Mouse (Mus musculus) forebrain, postnatal 0 days (tissue): ENCODE data around the gene Arf3. TPM values are rescaled to one million over a fixed set of nuclear protein-coding genes. Genes with fewer than 3 reads are reported as not detected.
"Not testable (repeated sequence)": the region's sequence is repeated elsewhere in the genome, so short reads cannot be mapped to it uniquely, and the experiment has no call there.

Experiments
- ATAC-seq: fragments of 200-750 bp; cut with Nextera tagmentation; 2 replicates; pipeline ENCODE4 v1.8.0; 2017; ENCODE audit warnings: mild to moderate bottlenecking, moderate library complexity
- DNase-seq: peaks from one replicate; pipeline ENCODE4 v3.0.0-alpha.2; 2015
- H3K27ac ChIP-seq: fragments of 300-500 bp; sonication (generic); 2 replicates; pipeline ENCODE4 v1.5.1; 2014; ENCODE audit warnings: low read depth, mild to moderate bottlenecking, antibody characterized with exemption, low read length, moderate library complexity, mixed read lengths
- H3K27me3 ChIP-seq: fragments of 300-500 bp; sonication (generic); 2 replicates; pipeline ENCODE4 v1.6.1; 2014; ENCODE audit warnings: mild to moderate bottlenecking, low read length, mixed read lengths; ENCODE audit not compliant: insufficient read depth
- H3K36me3 ChIP-seq: fragments of 300-500 bp; sonication (generic); 2 replicates; pipeline ENCODE4 v1.6.1; 2014; ENCODE audit warnings: mild to moderate bottlenecking, moderate library complexity; ENCODE audit not compliant: insufficient read depth
- H3K4me1 ChIP-seq: fragments of 300-500 bp; sonication (generic); 2 replicates; pipeline ENCODE4 v1.6.1; 2014; ENCODE audit warnings: antibody characterized with exemption; ENCODE audit not compliant: insufficient read depth
- H3K4me2 ChIP-seq: fragments of 300-500 bp; sonication (generic); 2 replicates; pipeline ENCODE4 v1.6.1; 2014; ENCODE audit warnings: low read depth, mild to moderate bottlenecking, moderate library complexity
- H3K4me3 ChIP-seq: fragments of 300-500 bp; sonication (generic); 2 replicates; pipeline ENCODE4 v1.5.1; 2014; ENCODE audit warnings: low read depth, low read length, mixed read lengths
- H3K9ac ChIP-seq: fragments of 300-500 bp; sonication (generic); 2 replicates; pipeline ENCODE4 v1.6.1; 2014; ENCODE audit warnings: mild to moderate bottlenecking
- H3K9me3 ChIP-seq: fragments of 300-500 bp; sonication (generic); 2 replicates; pipeline ENCODE4 v1.6.1; 2016; ENCODE audit warnings: low read length
- CTCF ChIP-seq: sonication (generic); IDR thresholded peaks from 2 replicates; pipeline ENCODE4 v1.5.1; 2016; ENCODE audit warnings: antibody characterized with exemption, control low read depth, low read depth
- WGBS: fragments of 180-500 bp; shearing (Covaris S2); extraction: QIAGEN DNeasy Blood & Tissue Kit; methylation state at CpG from one replicate; pipeline ENCODE4 v1.1.7; 2014; 5-methylcytosine and 5-hydroxymethylcytosine counted together
- polyA plus RNA-seq: library from polyadenylated mRNA; unstranded; fragments of >200 nt; fragmentation: Nextera tagmentation; extraction: Ambion mirVana; gene quantifications from 2 replicates; pipeline ENCODE4 v1.2.1, GENCODE M21; 2015
- total RNA-seq: library from RNA; depleted of rRNA; stranded (reverse); fragments of >200 nt; gene quantifications from 2 replicates; pipeline ENCODE4 v1.2.3, GENCODE M21; 2014

The Arf3 gene
- total and polyA plus RNA-seq, 2 experiments from 2014 or later: 104 to 116 TPM

DNA sequence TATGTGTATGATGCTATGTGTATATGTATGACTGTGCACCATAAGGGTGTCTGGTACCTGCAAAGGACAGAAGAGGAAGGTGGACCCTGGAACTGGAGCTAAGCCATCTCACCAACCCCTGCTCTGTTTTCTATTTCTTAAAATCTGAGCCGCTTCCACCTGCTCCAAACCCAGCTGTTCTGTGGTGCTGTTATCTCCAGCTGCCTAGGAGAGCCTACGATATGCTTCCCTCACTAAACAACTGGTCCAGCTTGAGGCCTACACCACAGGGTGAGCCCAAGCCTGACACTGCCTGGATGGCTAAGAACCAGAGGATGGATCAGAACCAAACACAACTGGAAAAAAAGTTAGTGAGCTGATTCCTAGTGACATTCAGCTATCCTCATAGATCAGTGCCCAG, 8.9 kb downstream of the Arf3 start:
- Histone ChIP-seq H3K9ac (no peak overlapping the region), H3K27ac (no peak overlapping the region), H3K36me3 (peaks cover 9% of the 10 kb centered on the region; the same call in 1 of the 2 replicates), H3K27me3 (no peaks in the 10 kb centered on the region), H3K4me2 (no peak overlapping the region), H3K9me3 (no peaks in the 10 kb centered on the region), H3K4me3 (no peak overlapping the region), H3K4me1 (no peaks in the 10 kb centered on the region)
- ATAC-seq (no peak), DNase-seq (no peak)
- no peak for TF ChIP-seq CTCF
- 93% methylated on average over 2 of the region's 2 CpGs for WGBS

DNA sequence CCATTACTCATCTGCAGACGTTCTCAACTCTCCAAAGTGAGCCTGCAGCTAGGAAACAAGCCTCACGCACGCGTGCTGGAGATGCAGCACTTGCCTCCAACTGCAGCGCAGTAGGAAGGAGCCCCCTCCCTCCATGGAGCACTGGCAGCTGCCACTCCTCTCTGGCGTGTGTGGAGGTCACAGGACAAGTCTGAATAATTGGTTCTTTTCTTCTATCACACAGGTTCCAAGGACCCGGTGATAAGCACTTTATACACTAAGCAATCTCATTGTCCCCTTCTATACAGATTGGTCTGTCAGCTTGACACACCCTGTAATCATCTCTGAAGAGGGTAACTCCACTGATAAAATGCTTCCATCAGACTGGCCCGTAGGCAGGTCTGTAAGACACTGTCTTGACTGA, 10.0 kb downstream of the Arf3 start:
- Histone ChIP-seq H3K27ac (no peak overlapping the region), H3K9me3 (no peaks in the 10 kb centered on the region), H3K36me3 (0 out of 2 replicates have a peak, but pooled peaks cover 3% of the 10 kb centered on the region), H3K27me3 (no peaks in the 10 kb centered on the region), H3K4me3 (no peak overlapping the region), H3K9ac (no peak overlapping the region), H3K4me1 (no peaks in the 10 kb centered on the region), H3K4me2 (no peak overlapping the region)
- TF ChIP-seq CTCF: no peak
- 57% methylated on average over 8 of the region's 8 CpGs for WGBS
- DNase-seq: no peak
- ATAC-seq: no peak

DNA sequence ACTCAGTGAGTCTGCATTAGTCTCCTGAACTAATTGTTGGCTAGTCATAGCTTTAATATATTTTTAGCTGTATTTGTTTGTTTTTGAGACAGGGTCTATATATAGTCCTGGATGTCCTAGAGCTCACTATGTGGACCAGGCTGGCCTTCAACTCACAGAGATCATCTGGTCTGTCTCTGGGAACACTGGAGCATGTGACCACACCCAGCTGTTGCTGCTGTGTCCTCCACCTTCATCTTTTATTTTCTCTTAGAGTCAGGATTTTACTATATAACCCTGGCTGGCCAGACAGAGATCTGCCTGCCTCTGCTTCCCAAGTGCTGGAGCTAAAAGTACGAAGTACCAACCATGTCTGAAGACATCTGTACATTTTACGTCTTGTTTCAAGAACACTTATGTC, 13.9 kb downstream of the Arf3 start:
- Histone ChIP-seq H3K27ac (no peak overlapping the region), H3K4me1 (no peaks in the 10 kb centered on the region), H3K36me3 (peaks cover 7% of the 10 kb centered on the region), H3K4me3 (no peak overlapping the region), H3K9me3 (no peaks in the 10 kb centered on the region), H3K9ac (no peak overlapping the region), H3K27me3 (no peaks in the 10 kb centered on the region), H3K4me2 (no peak overlapping the region)
- DNase-seq (no peak), ATAC-seq (no peak)
- TF ChIP-seq CTCF: no peak
- 88% methylated on average over 2 of the region's 2 CpGs for WGBS

DNA sequence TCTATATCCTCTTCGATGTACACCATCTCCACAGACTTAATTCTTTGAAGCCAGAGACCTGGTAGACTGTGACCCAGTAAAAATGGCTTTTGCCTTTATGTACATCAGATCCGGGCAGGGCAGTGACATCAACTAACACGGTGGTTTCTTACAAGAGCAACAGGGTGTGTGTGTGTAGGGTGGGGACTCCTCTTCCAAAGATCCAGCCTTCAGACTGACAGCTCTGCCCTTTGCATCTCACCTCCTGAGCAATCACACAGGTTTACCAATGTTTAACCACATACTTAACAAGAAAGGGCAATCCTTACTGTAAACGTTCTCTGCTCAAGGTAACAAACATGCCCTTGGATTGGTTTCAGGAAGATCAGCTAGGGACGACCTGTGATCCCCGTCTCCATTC, 15.7 kb downstream of the Arf3 start:
- no peaks in the 10 kb centered on the region for H3K4me1 ChIP-seq
- no peaks in the 10 kb centered on the region for H3K9me3 ChIP-seq
- no peak overlapping the region for H3K9ac ChIP-seq
- no peak overlapping the region for H3K4me2 ChIP-seq
- H3K4me3 ChIP-seq: no peak overlapping the region
- H3K27ac ChIP-seq: no peak overlapping the region
- ATAC-seq (no peak), DNase-seq (no peak)
- WGBS: 87% methylated on average over 6 of the region's 6 CpGs
- H3K27me3 ChIP-seq: no peaks in the 10 kb centered on the region
- H3K36me3 ChIP-seq: peaks cover 13% of the 10 kb centered on the region
- no peak for TF ChIP-seq CTCF

DNA sequence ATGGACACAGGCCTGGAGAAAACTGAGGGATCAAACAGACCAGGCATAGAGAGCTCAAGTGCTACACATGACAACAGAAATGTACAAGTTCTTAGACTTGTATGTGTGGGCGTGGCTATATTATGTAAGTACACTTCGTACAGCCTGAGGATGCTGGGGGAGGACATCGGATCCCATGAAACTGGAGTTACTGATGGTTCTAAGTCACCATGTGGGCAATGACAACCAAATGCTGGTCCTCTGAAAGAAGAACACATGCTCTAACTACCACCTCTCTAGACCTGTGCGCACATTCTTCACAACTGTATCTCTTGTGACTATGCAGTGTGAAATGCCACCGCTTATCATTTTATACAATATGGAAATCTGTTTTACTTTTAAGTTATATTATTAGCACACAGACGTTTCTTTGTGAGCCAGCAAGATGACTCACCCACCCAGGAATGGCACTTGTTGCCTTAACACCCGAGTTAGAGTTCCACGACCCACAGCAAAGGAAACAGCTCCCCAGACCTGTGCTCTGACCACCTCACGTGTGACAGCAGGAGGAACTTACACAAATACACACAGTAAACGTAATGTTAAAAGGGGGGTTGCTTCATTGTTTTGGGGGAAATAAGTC, 16.6 kb downstream of the Arf3 start:
- 85% methylated on average over 10 of the region's 10 CpGs for WGBS
- no peaks in the 10 kb centered on the region for H3K27me3 ChIP-seq
- no peak overlapping the region for H3K4me3 ChIP-seq
- DNase-seq (no peak), ATAC-seq (no peak)
- H3K9me3 ChIP-seq: no peaks in the 10 kb centered on the region
- no peak for TF ChIP-seq CTCF
- no peaks in the 10 kb centered on the region for H3K4me1 ChIP-seq
- no peak overlapping the region for H3K4me2 ChIP-seq
- H3K9ac ChIP-seq: no peak overlapping the region
- H3K27ac ChIP-seq: no peak overlapping the region
- H3K36me3 ChIP-seq: peaks cover 13% of the 10 kb centered on the region

DNA sequence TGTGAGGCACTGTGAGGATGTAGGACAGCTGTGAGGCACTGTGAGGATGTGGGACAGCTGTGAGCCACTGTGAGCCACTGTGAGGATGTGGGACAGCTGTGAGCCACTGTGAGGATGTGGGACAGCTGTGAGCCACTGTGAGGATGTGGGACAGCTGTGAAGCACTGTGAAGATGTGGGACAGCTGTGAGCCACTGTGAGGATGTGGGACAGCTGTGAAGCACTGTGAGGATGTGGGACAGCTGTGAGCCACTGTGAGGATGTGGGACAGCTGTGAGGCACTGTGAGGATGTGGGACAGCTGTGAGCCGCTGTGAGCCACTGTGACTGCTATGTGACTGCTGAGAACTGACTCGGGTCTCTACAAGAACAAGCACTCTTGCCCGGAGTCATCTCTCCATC, 19.2 kb downstream of the Arf3 start:
- peaks cover 38% of the 10 kb centered on the region for H3K36me3 ChIP-seq
- not testable (repeated sequence) for DNase-seq, H3K27me3 ChIP-seq, H3K9me3 ChIP-seq, H3K4me1 ChIP-seq, H3K9ac ChIP-seq, ATAC-seq, H3K4me3 ChIP-seq, H3K4me2 ChIP-seq, H3K27ac ChIP-seq
- 95% methylated on average over 3 of the region's 3 CpGs for WGBS

DNA sequence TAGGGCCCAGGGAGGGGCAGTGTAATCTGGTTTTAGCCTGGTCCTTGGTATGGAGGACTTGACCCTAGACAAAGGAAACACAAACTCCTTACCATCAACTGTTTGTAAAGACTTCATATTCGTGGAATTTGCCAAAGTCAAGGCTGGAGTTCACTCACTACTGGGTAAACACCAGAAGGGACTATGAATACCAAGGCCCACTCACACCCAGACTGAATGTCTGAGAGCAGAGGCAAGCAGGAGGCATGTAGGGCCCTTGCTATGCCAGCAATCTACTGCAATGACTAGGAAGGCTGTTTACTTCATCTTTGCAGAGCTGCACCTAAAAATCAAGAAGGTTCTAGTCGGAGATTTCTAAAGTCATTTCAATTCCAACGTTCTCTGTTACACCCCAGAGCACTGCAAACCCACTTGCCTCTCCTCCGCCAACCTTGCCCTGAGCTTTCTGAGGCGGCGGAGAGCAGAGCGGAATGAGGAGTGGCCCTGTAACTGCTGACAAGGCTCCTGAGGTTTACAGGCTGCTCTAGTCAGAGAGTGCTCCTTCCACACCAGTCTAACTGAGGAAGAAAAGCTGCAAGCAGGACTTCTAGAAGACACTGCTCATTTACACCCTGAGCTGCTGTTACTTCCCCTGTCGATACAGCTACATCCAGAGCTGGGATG, 20.1 kb downstream of the Arf3 start:
- Histone ChIP-seq H3K9me3 (no peaks in the 10 kb centered on the region), H3K36me3 (peaks cover 43% of the 10 kb centered on the region), H3K4me2 (no peak overlapping the region), H3K9ac (no peak overlapping the region), H3K4me3 (no peak overlapping the region), H3K4me1 (no peaks in the 10 kb centered on the region), H3K27ac (no peak overlapping the region), H3K27me3 (no peaks in the 10 kb centered on the region)
- TF ChIP-seq CTCF: no peak
- WGBS: 83% methylated on average over 8 of the region's 8 CpGs
- ATAC-seq (no peak), DNase-seq (no peak)
